Mouse (Mus musculus) cerebellum, adult 18-20 months (tissue): ENCODE results near the gene Chd3.
"Not testable (repeated sequence)": the region's sequence is repeated elsewhere in the genome, so short reads cannot be mapped to it uniquely, and the experiment has no call there.

Source experiments
- DNase-seq, 2 experiments: peaks; one replicate each; pipeline ENCODE4 v3.0.0; 2021

The Chd3 gene

DNA sequence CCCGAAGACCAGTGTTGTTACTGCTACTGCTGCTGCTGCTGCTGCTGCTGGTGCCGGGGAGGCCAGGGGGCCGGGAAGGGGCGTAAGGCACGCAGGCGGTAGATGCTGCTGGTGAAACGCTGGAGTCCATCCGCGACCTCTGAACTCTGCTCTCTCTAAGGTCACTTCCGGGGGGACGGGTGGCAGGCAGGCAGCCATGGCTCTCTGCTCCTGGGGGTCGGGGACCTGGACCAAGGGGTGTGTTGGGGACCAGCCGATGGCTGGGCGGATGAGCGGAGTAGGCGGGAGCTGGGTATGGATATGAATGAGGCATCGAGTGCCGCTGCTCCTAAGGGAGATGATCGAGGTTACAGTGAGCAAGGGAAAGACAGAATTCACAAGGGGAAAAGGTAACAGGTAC is 37.1 kb upstream of the Chd3 start:
- DNase-seq, result peak in 1 of 2 experiments; percentile 12

DNA sequence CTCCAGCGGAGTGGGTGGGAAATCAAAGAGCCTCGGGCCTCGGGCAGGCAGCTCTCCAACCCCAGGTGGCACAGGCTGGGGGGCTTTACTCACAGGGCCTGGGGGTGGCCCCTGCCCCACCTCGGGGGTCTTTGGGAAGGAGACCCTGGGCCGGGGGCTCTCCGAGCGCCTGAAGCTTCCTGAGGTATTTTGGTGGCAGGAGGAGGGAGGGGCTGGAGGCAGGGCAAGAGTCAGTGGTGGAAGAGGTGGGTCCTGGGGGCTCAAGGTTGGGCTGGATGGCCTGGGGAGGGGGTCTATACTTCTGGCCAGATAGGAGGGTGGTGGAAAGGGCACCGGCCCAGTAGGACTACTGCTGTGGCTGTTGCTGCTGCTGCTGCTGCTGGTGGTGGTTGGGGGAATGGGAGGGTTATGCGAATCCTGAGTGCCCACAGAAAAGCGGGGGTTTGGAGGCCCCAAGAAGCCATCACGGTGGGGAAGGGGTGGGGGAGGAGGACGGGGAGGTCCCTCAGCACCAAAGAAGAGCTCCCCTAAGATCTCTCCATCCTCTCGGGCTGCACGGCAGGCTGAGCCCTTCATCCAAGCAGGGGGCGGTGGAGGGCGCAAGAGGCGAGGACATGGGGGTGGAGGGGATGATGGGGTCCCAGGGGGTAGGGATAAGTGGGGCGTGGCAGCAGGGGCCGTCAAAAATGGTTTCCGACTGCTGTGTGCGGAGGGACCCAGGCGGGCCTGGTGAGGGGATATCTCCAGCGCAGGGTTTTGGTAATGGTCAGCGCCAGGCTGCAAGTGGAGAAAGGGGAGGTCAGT is 36.4 kb upstream of the Chd3 start:
- peak in 1 of 2 experiments; percentile 4 for DNase-seq

DNA sequence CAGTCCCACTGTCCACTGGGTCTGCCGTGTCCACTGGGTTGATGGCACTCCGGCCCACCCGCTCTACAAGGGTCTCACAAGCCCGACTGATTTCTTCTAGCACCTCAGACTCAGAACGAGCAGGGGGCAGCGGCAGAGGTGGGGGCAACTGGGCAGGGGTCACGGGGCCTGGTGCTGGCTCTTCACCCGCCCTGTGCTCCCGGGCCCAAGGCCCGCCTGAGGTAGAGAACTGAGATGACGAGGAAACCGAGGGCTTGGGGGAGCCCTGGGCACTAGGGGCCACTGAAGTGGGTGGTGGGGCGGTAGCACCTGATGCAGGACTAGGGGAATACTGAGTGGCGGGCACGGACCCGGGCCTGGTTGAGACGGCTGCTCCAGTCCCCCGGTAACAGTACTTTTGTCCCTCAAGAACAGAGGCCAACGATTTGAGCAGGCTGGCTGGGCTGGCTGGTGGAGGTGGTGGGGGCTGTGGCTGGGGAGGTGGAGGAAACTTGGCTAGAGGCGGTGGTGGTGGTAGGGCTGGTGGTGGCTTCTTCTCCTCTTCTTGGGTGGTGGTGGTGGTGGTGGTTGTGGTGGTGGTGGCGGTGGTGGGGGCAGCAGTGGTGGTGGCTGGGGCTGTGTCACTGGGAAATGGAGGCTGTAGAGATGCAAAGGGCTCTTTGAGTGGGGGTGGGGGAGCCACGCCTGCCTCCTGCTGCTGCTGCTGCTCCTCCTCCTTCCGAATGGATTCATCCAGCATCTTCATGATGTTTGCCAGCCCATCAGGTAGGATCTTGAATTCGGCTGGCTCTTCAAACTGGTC is 35.6 kb upstream of the Chd3 start:
- no peak for DNase-seq

GRCm38 (mm10) chr11:69403691-69404594 is 34.7 kb upstream of the Chd3 start:
- DNase-seq, result peak; percentile 9 to 22

GRCm38 (mm10) chr11:69401987-69402386 is 32.8 kb upstream of the Chd3 start:
- DNase-seq, result peak; percentile 18 to 36

GRCm38 (mm10) chr11:69401210-69401637 is 32.0 kb upstream of the Chd3 start:
- peak; percentile 96 to 97 for DNase-seq

GRCm38 (mm10) chr11:69400083-69400850 is 31.1 kb upstream of the Chd3 start:
- DNase-seq, result peak; percentile 27 to 34

DNA sequence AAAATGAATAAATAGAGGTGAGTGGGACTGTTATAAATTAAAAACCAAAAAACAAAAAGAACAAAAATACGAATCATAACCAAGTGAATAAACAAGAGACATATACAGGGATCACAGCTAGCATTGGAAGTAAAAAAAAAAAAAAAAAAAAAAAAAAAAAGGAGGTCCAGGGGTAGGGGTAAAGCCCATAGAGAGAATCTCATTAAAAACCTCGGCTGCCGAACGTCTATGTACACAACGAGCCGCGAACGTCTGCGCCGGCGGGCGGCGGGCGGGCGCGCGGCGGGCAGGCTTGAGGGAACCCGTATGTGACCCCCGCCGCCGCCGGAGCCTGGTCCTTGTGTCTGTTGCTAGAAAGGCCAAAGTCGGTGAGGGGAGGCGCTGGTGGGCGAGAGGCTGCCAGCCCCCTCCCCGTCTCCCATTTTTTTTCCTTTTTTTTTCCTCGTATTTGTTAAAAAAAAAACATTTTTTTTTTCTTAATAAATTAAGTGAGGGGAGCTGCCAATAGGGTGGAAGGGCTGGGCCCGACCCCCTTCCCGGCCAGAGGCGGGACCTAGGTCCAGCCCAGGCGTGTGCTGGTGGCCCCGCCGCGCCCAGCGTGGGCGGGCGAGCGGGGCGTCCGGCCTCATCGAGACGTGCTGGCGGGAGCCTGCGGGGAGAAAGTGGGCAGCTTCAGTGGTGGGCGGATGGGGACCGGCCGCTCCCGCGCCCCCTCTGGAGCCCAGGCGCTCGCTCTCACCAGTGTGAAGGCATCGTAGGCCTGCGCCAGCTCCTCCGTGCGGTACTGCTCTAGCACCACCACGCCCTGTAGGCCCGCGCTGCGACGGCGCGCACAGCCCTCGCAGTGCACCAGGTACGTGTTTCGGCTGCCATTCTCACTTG is 30.2 kb upstream of the Chd3 start:
- DNase-seq, result peak; percentile 9 to 41

DNA sequence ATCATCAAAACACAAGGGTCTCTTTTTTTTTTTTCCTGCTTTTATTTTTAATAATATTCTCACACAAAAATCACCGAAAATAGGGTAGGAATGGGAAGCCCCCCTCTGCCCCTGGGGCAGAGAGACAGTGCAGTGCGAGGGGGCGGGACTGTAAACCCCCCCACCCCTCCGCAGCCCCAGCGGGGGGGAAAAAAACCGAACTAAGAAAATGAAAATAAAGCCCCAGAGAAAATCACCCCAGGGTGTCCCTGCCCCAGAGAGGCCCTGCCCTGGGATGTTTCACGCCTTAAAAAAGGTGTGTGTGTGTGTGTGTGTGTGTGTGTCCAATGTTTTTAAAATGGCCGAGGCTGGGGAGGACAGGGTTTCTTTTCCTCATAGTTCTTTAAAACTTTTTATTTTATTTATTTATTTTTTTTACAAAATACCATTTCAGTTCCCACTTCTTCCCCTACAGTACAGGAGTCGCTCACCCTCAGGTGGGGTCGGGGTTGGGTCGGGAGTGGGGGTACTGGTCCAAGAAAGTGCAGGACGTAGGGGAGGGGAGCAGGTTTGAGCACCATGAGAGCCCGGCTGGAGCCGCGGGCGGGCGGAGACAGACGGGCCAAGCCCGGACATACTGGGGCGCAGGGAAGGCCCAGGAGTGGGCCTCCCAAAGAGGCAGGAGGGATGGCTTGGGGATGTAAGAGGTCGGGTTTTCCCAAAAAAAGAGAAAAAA is 29.4 kb upstream of the Chd3 start:
- peak; percentile 20 to 24 for DNase-seq

DNA sequence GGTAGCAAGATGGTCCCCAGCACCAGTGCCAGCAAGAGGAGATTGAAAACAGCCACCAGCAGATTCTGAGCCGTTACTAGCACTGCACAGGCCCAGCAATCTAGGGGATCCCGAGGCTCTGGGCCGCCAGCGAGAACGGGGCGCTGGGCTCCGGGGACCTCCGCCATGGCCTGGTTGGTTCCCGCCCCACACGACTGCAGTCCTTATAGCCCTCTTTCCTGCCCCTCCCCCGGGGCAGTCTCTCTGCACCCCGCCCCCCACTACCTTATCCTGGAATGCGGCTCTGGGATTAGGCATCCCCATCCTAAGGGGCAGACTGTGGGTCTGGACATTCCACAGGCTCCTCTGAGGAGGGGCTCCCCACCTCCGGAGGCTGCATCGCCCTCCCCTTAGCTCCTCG is 28.9 kb upstream of the Chd3 start, which contains the start of gene Tmem88:
Tmem88 (minus strand) TSS at position 176 of the 400 bp plus-strand sequence.
- peak; percentile 39 to 50 for DNase-seq

GRCm38 (mm10) chr11:69397581-69398057 is 28.4 kb upstream of the Chd3 start:
- DNase-seq, result peak; percentile 62 to 66

DNA sequence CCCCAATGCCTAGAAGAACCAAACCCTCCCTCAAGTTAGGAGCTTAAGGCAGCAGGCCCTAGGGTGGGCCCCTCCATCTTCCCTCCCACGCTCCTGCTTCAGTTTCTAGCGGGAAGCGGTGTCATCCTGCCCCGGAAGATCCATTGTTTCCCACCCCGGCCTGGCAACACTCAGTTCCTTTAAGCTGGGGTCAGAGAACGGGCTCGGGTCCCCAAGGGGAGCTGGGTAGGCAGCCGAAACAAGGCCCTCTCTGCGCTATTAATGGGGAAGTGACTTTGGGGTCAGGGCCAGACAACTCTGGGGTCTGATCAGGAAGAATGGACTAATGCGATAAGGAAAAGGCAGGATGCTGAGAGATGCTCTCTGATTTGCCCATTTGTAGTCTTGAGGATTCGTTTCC is 27.6 kb upstream of the Chd3 start:
- DNase-seq, result peak; percentile 14 to 29

DNA sequence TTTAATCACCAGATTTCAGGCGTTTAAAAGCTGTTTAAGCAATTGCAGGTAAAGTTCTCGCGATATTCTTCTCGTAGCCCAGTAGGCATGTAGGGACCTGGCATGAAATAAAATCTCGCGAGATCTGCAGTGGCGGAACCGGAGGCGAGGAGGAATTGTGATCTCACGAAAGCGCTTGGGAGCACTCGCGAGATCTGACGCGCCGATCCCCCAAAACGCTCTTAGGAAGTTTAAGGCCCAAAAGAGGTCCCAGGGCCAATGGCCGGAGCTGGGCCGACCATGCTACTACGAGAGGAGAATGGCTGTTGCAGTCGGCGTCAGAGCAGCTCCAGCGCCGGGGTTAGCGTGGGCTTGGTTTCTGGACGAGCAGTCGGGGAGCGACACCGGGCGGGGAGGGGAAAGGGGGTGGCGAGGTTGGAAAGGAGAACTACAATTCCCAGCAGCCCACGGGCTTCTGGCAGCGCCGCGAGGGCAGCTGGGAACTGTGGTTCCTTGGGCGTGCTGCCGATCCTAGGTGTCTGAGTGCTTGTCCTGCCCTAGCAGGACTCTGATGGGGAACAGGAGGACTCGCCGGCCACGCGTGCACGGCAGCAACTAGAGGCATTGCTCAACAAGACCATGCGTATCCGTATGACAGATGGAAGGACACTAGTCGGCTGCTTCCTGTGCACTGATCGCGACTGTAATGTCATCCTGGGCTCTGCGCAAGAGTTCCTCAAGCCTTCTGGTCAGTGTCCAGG is 26.6 kb upstream of the Chd3 start:
- DNase-seq, result peak; percentile 94 to 97

- DNase-seq, result peak; percentile 94 to 95
Measured at GRCm38 (mm10) chr11:69395235-69395633, 26.0 kb upstream of the Chd3 start, which contains the start of the genes Naa38 and Cyb5d1. Gene Naa38 (plus strand): TSS chr11:69395487. Gene Cyb5d1 (minus strand): TSS chr11:69395631.

DNA sequence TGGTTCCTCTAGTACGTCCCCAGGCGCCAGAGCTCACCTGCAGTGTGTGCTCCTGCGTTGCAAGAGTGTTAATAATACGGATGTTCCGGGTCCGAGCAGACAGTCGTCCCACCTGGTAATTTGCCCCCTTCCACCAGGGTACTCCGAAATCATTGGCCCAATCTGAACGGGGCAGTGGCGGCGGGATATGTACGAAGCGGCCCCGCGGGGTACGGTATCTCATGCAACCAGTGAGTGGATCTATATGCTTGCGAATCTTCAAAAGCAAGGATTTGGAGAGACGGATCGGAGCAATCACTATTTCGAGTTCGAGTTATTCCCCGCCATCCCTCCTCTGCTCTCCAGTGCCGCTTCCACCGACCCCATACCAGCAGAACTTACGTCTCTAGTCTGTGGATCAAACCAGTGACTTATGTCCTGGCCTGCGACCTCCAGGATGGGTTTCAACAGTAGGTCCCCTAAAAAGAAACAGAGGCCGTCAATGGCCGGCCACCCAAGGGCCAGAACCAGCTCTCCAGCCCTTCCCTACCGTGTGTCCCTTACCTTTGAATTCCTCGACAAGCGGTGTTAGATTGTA is 25.5 kb upstream of the Chd3 start:
- not testable (repeated sequence) for DNase-seq

DNA sequence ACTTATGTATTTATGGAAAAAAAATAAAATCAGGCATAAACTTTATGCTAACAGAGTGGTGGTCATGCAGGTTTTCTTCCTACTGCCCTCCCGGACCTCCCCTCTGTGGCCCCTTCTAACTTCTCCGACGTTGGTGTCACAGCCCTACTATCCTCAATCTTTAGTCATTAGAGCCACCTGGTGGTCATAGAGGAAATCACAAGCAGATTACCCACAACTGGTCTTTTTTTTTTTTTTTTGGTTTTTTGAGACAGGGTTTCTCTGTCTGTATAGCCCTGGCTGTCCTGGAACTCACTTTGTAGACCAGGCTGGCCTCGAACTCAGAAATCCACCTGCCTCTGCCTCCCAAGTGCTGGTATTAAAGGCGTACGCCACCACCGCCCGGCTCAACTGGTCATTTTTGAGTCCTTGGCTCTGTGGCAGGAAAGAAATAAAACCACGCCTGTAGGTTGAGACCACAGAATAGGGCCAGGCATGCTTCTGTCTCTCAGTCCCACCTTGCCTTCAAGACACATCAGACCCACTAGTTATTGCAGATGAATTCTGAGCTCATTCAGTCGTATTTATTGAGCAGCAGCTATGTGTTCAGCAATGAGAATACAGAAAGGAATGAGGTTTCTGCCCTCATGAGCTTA is 21.3 kb upstream of the Chd3 start:
- peak; percentile 79 to 81 for DNase-seq

- DNase-seq, result peak; percentile 49 to 51
Measured at GRCm38 (mm10) chr11:69389531-69390399, 20.6 kb upstream of the Chd3 start.
